Mouse (Mus musculus) CH12.LX (cell line): ENCODE data around the gene Egf. TPM values are rescaled to one million over a fixed set of nuclear protein-coding genes. Genes with fewer than 3 reads are reported as not detected.
A peak's percentile ranks its signal among the peaks of the same experiment; 100 is the strongest.

Experiments
- DNase-seq: peaks from one replicate; pipeline ENCODE4 v3.0.0-alpha.2; 2013; ENCODE audit errors: extremely low read depth
- H3K27ac ChIP-seq: 2 replicates; pipeline ENCODE4 v1.5.1; 2012; ENCODE audit warnings: low read depth, mild to moderate bottlenecking, control low read depth, moderate library complexity; ENCODE audit not compliant: insufficient read depth
- H3K27me3 ChIP-seq: replicated peaks from 2 replicates; pipeline ENCODE3; 2012; ENCODE audit warnings: inconsistent platforms
- H3K36me3 ChIP-seq, 2 experiments: replicated peaks in 1 of 2; 2 replicates each; pipeline versions ENCODE3 to v1.6.1; 2012; ENCODE audit warnings: inconsistent platforms in 1 of 2, low read length in 1 of 2, mild to moderate bottlenecking in 1 of 2, mixed read lengths in 1 of 2, moderate library complexity in 1 of 2; ENCODE audit not compliant: control insufficient read depth in 1 of 2, insufficient read depth in 1 of 2
- H3K4me1 ChIP-seq, 2 experiments: 2 replicates each; pipeline ENCODE4 v1.6.1; 2012; ENCODE audit warnings: inconsistent platforms in 1 of 2, moderate library complexity in 1 of 2; ENCODE audit not compliant: insufficient read depth in 2 of 2, control insufficient read depth in 1 of 2
- H3K4me2 ChIP-seq: 2 replicates; pipeline ENCODE4 v1.6.1; 2012; ENCODE audit warnings: low read depth, mild to moderate bottlenecking, control low read depth; ENCODE audit not compliant: poor library complexity, insufficient read depth, severe bottlenecking
- H3K4me3 ChIP-seq, 3 experiments: fragments of 150-350 bp in 1 of 3; sonication (generic) in 1 of 3; replicated peaks in 1 of 3; 2 replicates each; pipeline versions ENCODE3 to v1.5.1; 2011 to 2012; ENCODE audit warnings: low read depth in 2 of 3, low read length in 2 of 3, mild to moderate bottlenecking in 2 of 3, moderate library complexity in 2 of 3, control low read depth in 1 of 3, improper control_type of control experiment in 1 of 3, inconsistent platforms in 1 of 3, mixed read lengths in 1 of 3; ENCODE audit not compliant: poor library complexity in 1 of 3
- H3K79me2 ChIP-seq: replicated peaks from 2 replicates; pipeline ENCODE4 v1.6.1; 2012; ENCODE audit warnings: mild to moderate bottlenecking, moderate library complexity; ENCODE audit not compliant: control insufficient read depth, poor library complexity, insufficient read depth, severe bottlenecking; ENCODE audit errors: extremely low read depth
- H3K9ac ChIP-seq: 2 replicates; pipeline ENCODE4 v1.6.1; 2012; ENCODE audit warnings: low read depth, mild to moderate bottlenecking, control low read depth, moderate library complexity; ENCODE audit not compliant: insufficient read depth
- H3K9me3 ChIP-seq: replicated peaks from 2 replicates; pipeline ENCODE3; 2012; ENCODE audit warnings: low read length, inconsistent platforms, mixed read lengths
- BHLHE40 ChIP-seq: IDR thresholded peaks from 2 replicates; pipeline ENCODE4 v1.6.1; 2011; ENCODE audit warnings: mild to moderate bottlenecking, low read depth, low read length, improper control_type of control experiment
- CHD1 ChIP-seq: IDR thresholded peaks from 2 replicates; pipeline ENCODE4 v1.6.1; 2012; ENCODE audit warnings: low read depth, low read length, improper control_type of control experiment, inconsistent platforms
- CHD2 ChIP-seq: IDR thresholded peaks from 2 replicates; pipeline ENCODE4 v1.6.1; 2011; ENCODE audit warnings: low read length, improper control_type of control experiment
- CTCF ChIP-seq, 2 experiments: IDR thresholded peaks in 1 of 2; conservative IDR thresholded peaks in 1 of 2; 2 replicates each; pipeline ENCODE4 v1.5.1; 2011 to 2012; ENCODE audit warnings: low read depth in 2 of 2, low read length in 2 of 2, improper control_type of control experiment in 1 of 2, inconsistent platforms in 1 of 2, mild to moderate bottlenecking in 1 of 2, moderate library complexity in 1 of 2
- EP300 ChIP-seq: IDR thresholded peaks from 2 replicates; pipeline ENCODE4 v1.6.1; 2011; ENCODE audit warnings: low read length, improper control_type of control experiment
- ETS1 ChIP-seq: conservative IDR thresholded peaks from 2 replicates; pipeline ENCODE4 v1.6.1; 2012; ENCODE audit warnings: low read depth, mild to moderate bottlenecking, inconsistent platforms, low read length, improper control_type of control experiment, moderate library complexity
- HCFC1 ChIP-seq: IDR thresholded peaks from 2 replicates; pipeline ENCODE4 v1.6.1; 2012; ENCODE audit warnings: low read depth, mild to moderate bottlenecking, inconsistent platforms, low read length, improper control_type of control experiment
- JUN ChIP-seq: IDR thresholded peaks from 2 replicates; pipeline ENCODE4 v1.6.1; 2011; ENCODE audit warnings: low read depth, mild to moderate bottlenecking, low read length, improper control_type of control experiment, moderate library complexity; ENCODE audit not compliant: insufficient read depth
- KAT2A ChIP-seq: IDR thresholded peaks from 2 replicates; pipeline ENCODE4 v1.6.1; 2012; ENCODE audit warnings: low read length, improper control_type of control experiment, inconsistent platforms; ENCODE audit not compliant: insufficient replicate concordance
- MAFK ChIP-seq: IDR thresholded peaks from 2 replicates; pipeline ENCODE4 v1.6.1; 2011; ENCODE audit warnings: low read length, improper control_type of control experiment; ENCODE audit not compliant: insufficient replicate concordance
- MEF2A ChIP-seq: IDR thresholded peaks from 2 replicates; pipeline ENCODE4 v1.6.1; 2014; ENCODE audit warnings: low read depth, mild to moderate bottlenecking, inconsistent platforms, low read length, improper control_type of control experiment, borderline replicate concordance
- NRF1 ChIP-seq: IDR thresholded peaks from 2 replicates; pipeline ENCODE4 v1.6.1; 2014; ENCODE audit warnings: low read depth, mild to moderate bottlenecking, inconsistent platforms, low read length, improper control_type of control experiment, moderate library complexity
- POLR2AphosphoS2 ChIP-seq: IDR thresholded peaks from 2 replicates; pipeline ENCODE4 v1.6.1; 2011; ENCODE audit warnings: low read depth, low read length, improper control_type of control experiment
- RAD21 ChIP-seq: IDR thresholded peaks from 2 replicates; pipeline ENCODE4 v1.6.1; 2011; ENCODE audit warnings: low read depth, mild to moderate bottlenecking, low read length, improper control_type of control experiment, moderate library complexity
- RCOR1 ChIP-seq: conservative IDR thresholded peaks from 2 replicates; pipeline ENCODE4 v1.6.1; 2012; ENCODE audit warnings: low read depth, mild to moderate bottlenecking, inconsistent platforms, low read length, improper control_type of control experiment
- TCF12 ChIP-seq: IDR thresholded peaks from 2 replicates; pipeline ENCODE4 v1.6.1; 2014; ENCODE audit warnings: low read depth, mild to moderate bottlenecking, inconsistent platforms, low read length, improper control_type of control experiment
- UBTF ChIP-seq: IDR thresholded peaks from 2 replicates; pipeline ENCODE4 v1.6.1; 2012; ENCODE audit warnings: low read depth, mild to moderate bottlenecking, inconsistent platforms, low read length, improper control_type of control experiment, moderate library complexity
- USF1 ChIP-seq: IDR thresholded peaks from 2 replicates; pipeline ENCODE4 v1.6.1; 2014; ENCODE audit warnings: low read depth, mild to moderate bottlenecking, inconsistent platforms, low read length, improper control_type of control experiment
- ZC3H11A ChIP-seq: IDR thresholded peaks from 2 replicates; pipeline ENCODE4 v1.6.1; 2012; ENCODE audit warnings: low read depth, mild to moderate bottlenecking, inconsistent platforms, low read length, improper control_type of control experiment
- ZMIZ1 ChIP-seq: IDR thresholded peaks from 2 replicates; pipeline ENCODE4 v1.6.1; 2012; ENCODE audit warnings: low read depth, mild to moderate bottlenecking, inconsistent platforms, low read length, improper control_type of control experiment
- ZNF384 ChIP-seq: IDR thresholded peaks from 2 replicates; pipeline ENCODE4 v1.6.1; 2012; ENCODE audit warnings: low read depth, low read length, improper control_type of control experiment, inconsistent platforms
- dilution Hi-C: fragments of 300-500 bp; cut with MboI; formaldehyde crosslinking; loops from 2 replicates; pipeline ENCODE4 v1.14.3; 2020; ENCODE audit warnings: low sequenced_read_pairs; ENCODE audit not compliant: extremely low pct_unique_long_range_greater_than_20kb, extremely low pct_ligation_motif_present
- in situ Hi-C: fragments of 300-500 bp; cut with MboI; formaldehyde crosslinking; loops from 3 replicates; pipeline ENCODE4 v1.14.3; 2019; ENCODE audit warnings: low sequenced_read_pairs, low pct_ligation_motif_present, low pct_unique_long_range_greater_than_20kb, mixed read lengths
- polyA plus RNA-seq: library from polyadenylated mRNA; unstranded; fragments of >175 nt; gene quantifications from 2 replicates; pipeline ENCODE4 v1.2.1, GENCODE M21; 2012; ENCODE audit warnings: low read depth; ENCODE audit not compliant: insufficient read length
- total RNA-seq, 2 experiments: library from RNA; depleted of rRNA; stranded (reverse); fragments of 300-350 nt in 1 of 2; fragments of >200 nt in 1 of 2; gene quantifications; 2 replicates each; pipeline ENCODE4 v1.2.3; 2012 to 2014

Egf gene
- total and polyA plus RNA-seq, 3 experiments, result 2.3 to 4.1 (median 3.9) TPM

GRCm38 (mm10) chr3:129686196-129686595, 68.9 kb downstream of the Egf start:
- in situ Hi-C loops, result loop anchor here (10.0 to 25.0 kb wide), 2 partner anchors 249 to 381 kb away; no protein-coding TSS in a partner anchor
- H3K27me3 ChIP-seq, result no peaks in the 10 kb centered on the region
- H3K4me1 ChIP-seq, result no peaks in the 10 kb centered on the region
- no peaks in the 10 kb centered on the region for H3K79me2 ChIP-seq
- no peak for TF ChIP-seq ZMIZ1
- no peak for TF ChIP-seq MAFK
- TF ChIP-seq ETS1, result no peak
- no peak overlapping the region for H3K27ac ChIP-seq
- peaks cover 3 to 66% of the 10 kb centered on the region in 2 experiments for H3K36me3 ChIP-seq
- dilution Hi-C loops, result no loop called here
- H3K9ac ChIP-seq, result no peak overlapping the region
- DNase-seq, result no peak
- no peak overlapping the region for H3K4me3 ChIP-seq
- H3K9me3 ChIP-seq, result no peaks in the 10 kb centered on the region
- no peak overlapping the region for H3K4me2 ChIP-seq

GRCm38 (mm10) chr3:129683060-129683679, 71.9 kb downstream of the Egf start:
- H3K27me3 ChIP-seq, result no peaks in the 10 kb centered on the region
- no peaks in the 10 kb centered on the region for H3K4me1 ChIP-seq
- dilution Hi-C loops, result no loop called here
- no peak overlapping the region for H3K4me3 ChIP-seq
- TF ChIP-seq KAT2A (no peak), RAD21 (peak; percentile 28), CTCF (conservative IDR thresholded peaks at IDR 0.05 in 1 of 2, IDR thresholded peaks at IDR 0.05 in 1 of 2; ENCODE audit: low read depth in 2 of 2, low read length in 2 of 2) (peak; percentile 59 to 60)
- TF ChIP-seq, all 38 proteins: peak for 2
- in situ Hi-C loops, result loop anchor here (10.0 to 25.0 kb wide), 2 partner anchors 246 to 378 kb away; no protein-coding TSS in a partner anchor
- peaks cover 3 to 67% of the 10 kb centered on the region in 2 experiments for H3K36me3 ChIP-seq
- no peak overlapping the region for H3K27ac ChIP-seq
- peak; percentile 29 for DNase-seq
- no peak overlapping the region for H3K9ac ChIP-seq
- no peak overlapping the region for H3K4me2 ChIP-seq
- no peaks in the 10 kb centered on the region for H3K9me3 ChIP-seq
- no peaks in the 10 kb centered on the region for H3K79me2 ChIP-seq

GRCm38 (mm10) chr3:129682389-129682788, 72.7 kb downstream of the Egf start:
- in situ Hi-C loops (loop anchor here (10.0 to 25.0 kb wide), 2 partner anchors 245 to 378 kb away; no protein-coding TSS in a partner anchor), dilution Hi-C loops (no loop called here)
- Histone ChIP-seq H3K4me2 (no peak overlapping the region), H3K9ac (no peak overlapping the region), H3K4me1 (no peaks in the 10 kb centered on the region), H3K4me3 (no peak overlapping the region), H3K27ac (no peak overlapping the region), H3K36me3 (peaks cover 3 to 66% of the 10 kb centered on the region in 2 experiments), H3K9me3 (no peaks in the 10 kb centered on the region), H3K79me2 (no peaks in the 10 kb centered on the region), H3K27me3 (no peaks in the 10 kb centered on the region)
- DNase-seq, result no peak
- TF ChIP-seq ZNF384 (no peak), EP300 (no peak), ZMIZ1 (no peak), USF1 (no peak), ETS1 (no peak), MAFK (no peak), KAT2A (no peak), HCFC1 (no peak), JUN (no peak), MEF2A (no peak), TCF12 (no peak), RAD21 (no peak), ZC3H11A (no peak), NRF1 (no peak), UBTF (no peak), BHLHE40 (no peak), CHD2 (no peak), POLR2AphosphoS2 (no peak), RCOR1 (no peak), CHD1 (no peak)
